Comparison of ENCODE assay signal across 13 mouse cellular contexts in the genomic region with DNA sequence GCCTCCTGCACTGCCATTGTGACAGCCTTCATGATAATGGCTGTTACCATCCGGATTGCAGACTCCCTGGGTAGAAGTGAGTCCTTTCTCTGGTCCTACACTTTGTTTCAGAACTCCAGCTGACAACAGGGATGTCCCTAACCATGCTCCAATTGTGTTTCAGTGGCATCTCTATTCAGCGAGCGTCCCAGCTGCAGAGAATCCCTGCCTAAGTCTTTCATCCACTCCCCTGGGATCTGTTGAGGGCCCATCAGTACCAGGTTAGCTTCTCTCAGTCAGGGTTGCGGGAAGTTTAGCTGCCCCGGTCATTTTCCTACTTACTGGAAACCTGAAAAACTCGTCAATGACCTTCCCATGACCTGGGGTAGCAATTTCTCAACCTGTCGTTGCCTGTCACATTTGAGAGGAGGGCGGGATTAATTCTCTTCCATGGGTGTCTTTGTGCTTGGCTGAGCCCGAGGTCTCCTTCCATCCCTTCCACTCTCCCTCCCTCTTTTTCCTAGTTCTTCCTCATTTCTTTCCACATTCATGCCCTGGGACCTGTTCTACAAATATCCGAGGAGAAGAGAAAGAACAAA.
DNase-seq lines count a peak whose midpoint lies in the region; ATAC-seq and TF ChIP-seq lines count a peak whose summit lies in the region.
"Had no signal": no experiment of that assay in that cellular context is flagged by ENCODE, and none has a peak within 500 bp of the region (broad histone marks: within the 10 kb centered on the region; RNA-seq: fewer than 3 reads in every experiment).

No protein-coding gene starts in this region.

- peaks cover 0 to 3% of the 10 kb centered on the region in 2 experiments; a peak in 2 of 4 replicates for H3K4me1 ChIP-seq in heart, embryonic 14.5 days (ENCODE audit: control insufficient read depth in 2 of 2, insufficient read depth in 2 of 2, low read length in 2 of 2)
- peaks cover 13% of the 10 kb centered on the region; the same call in 1 of the 2 replicates for H3K4me1 ChIP-seq in heart, embryonic 12.5 days (replicated peaks)
- H3K4me1 ChIP-seq in limb, embryonic 14.5 days (ENCODE audit: control insufficient read depth, insufficient read depth, low read length) = peaks cover 29% of the 10 kb centered on the region
- H3K4me1 ChIP-seq in forebrain, embryonic 12.5 days = peaks cover 5% of the 10 kb centered on the region; the same call in 1 of the 2 replicates
- H3K4me1 ChIP-seq: liver, embryonic 15.5 days had no signal

- H3K36me3 ChIP-seq in heart, embryonic 14.5 days (ENCODE audit: control insufficient read depth, insufficient read depth, low read length) = no peaks in the 10 kb centered on the region
- H3K36me3 ChIP-seq in heart, embryonic 12.5 days = no peaks in the 10 kb centered on the region
- no peaks in the 10 kb centered on the region for H3K36me3 ChIP-seq in limb, embryonic 14.5 days (ENCODE audit: control insufficient read depth, insufficient read depth, low read length)
- H3K36me3 ChIP-seq in forebrain, embryonic 12.5 days (replicated peaks) = no peaks in the 10 kb centered on the region
- H3K36me3 ChIP-seq: liver, embryonic 15.5 days; midbrain, embryonic 12.5 days had no signal

- 0 out of 2 replicates have a peak overlapping the region, but pooled peaks have one; percentile 13 for H3K4me2 ChIP-seq in heart, embryonic 14.5 days (ENCODE audit: low read length)
- no peak overlapping the region for H3K4me2 ChIP-seq in heart, embryonic 12.5 days
- H3K4me2 ChIP-seq in limb, embryonic 14.5 days (replicated peaks; ENCODE audit: low read depth, low read length, severe bottlenecking) = peak overlapping the region; percentile 26
- H3K4me2 ChIP-seq in forebrain, embryonic 12.5 days = no peak overlapping the region
- H3K4me2 ChIP-seq: liver, embryonic 15.5 days; midbrain, embryonic 12.5 days had no signal

- no peak overlapping the region for H3K27ac ChIP-seq in heart, embryonic 14.5 days (replicated peaks in 1 of 2; ENCODE audit: control insufficient read depth in 1 of 2, insufficient read depth in 1 of 2, low read depth in 2 of 2, low read length in 2 of 2)
- H3K27ac ChIP-seq in heart, embryonic 12.5 days (ENCODE audit: poor library complexity, severe bottlenecking) = no peak overlapping the region
- H3K27ac ChIP-seq in limb, embryonic 14.5 days (replicated peaks; ENCODE audit: low read depth, low read length) = peak overlapping the region; percentile 71
- no peak overlapping the region for H3K27ac ChIP-seq in forebrain, embryonic 12.5 days
- H3K27ac ChIP-seq: liver, embryonic 15.5 days; midbrain, embryonic 12.5 days had no signal

- TF ChIP-seq POLR2A in limb, embryonic 14.5 days (IDR thresholded peaks at IDR 0.05; ENCODE audit: borderline replicate concordance, extremely low read depth, insufficient read depth, insufficient read length) = no peak

- peak; percentile 23 for DNase-seq in ES-CJ7 (ENCODE audit: low read depth, low spot score)
- peak; percentile 33 for DNase-seq in kidney, adult 18-20 months
- no peak for DNase-seq in limb, embryonic 14.5 days (ENCODE audit: low spot score)
- no peak for DNase-seq in natural killer cell, adult 2 months (ENCODE audit: low spot score in 2 of 2)
- no peak for DNase-seq in thymus, postnatal 25 days
- DNase-seq: cerebellum, adult 11 months; layer of hippocampus, postnatal 36 days; right cerebral cortex, postnatal 4 days had no signal

- ATAC-seq in heart, embryonic 14.5 days (ENCODE audit: insufficient number of reproducible peaks, insufficient read depth, low FRiP score, low read depth) = no peak
- ATAC-seq in heart, embryonic 12.5 days (ENCODE audit: insufficient number of reproducible peaks, low FRiP score) = no peak
- ATAC-seq in limb, embryonic 14.5 days (ENCODE audit: low FRiP score, low read depth) = 0 out of 2 replicates have a peak, but pooled peaks have one; percentile 13
- ATAC-seq in forebrain, embryonic 12.5 days (ENCODE audit: low FRiP score) = no peak

- no peaks in the 10 kb centered on the region for H3K27me3 ChIP-seq in heart, embryonic 14.5 days (ENCODE audit: control insufficient read depth, insufficient read depth, low read length)
- no peaks in the 10 kb centered on the region for H3K27me3 ChIP-seq in heart, embryonic 12.5 days (replicated peaks)
- no peaks in the 10 kb centered on the region for H3K27me3 ChIP-seq in limb, embryonic 14.5 days (ENCODE audit: control insufficient read depth, insufficient read depth, low read length)
- H3K27me3 ChIP-seq in forebrain, embryonic 12.5 days = 0 out of 2 replicates have a peak, but pooled peaks cover 4% of the 10 kb centered on the region
- H3K27me3 ChIP-seq: midbrain, embryonic 12.5 days had no signal

- H3K9ac ChIP-seq in heart, embryonic 14.5 days (ENCODE audit: low read length) = no peak overlapping the region
- H3K9ac ChIP-seq in heart, embryonic 12.5 days = no peak overlapping the region
- H3K9ac ChIP-seq in limb, embryonic 14.5 days (ENCODE audit: low read depth, low read length, severe bottlenecking) = no peak overlapping the region
- H3K9ac ChIP-seq in forebrain, embryonic 12.5 days = no peak overlapping the region
- H3K9ac ChIP-seq: liver, embryonic 15.5 days; midbrain, embryonic 12.5 days had no signal

- 49% methylated on average over 10 of the region's 10 CpGs for WGBS in heart, embryonic 14.5 days
- 45% methylated on average over 10 of the region's 10 CpGs for WGBS in heart, embryonic 12.5 days
- WGBS in limb, embryonic 14.5 days = 41% methylated on average over 10 of the region's 10 CpGs
- WGBS in forebrain, embryonic 12.5 days = 61% methylated on average over 10 of the region's 10 CpGs

- no peak overlapping the region for H3K4me3 ChIP-seq in heart, embryonic 14.5 days (ENCODE audit: control insufficient read depth in 1 of 2, insufficient read depth in 1 of 2, low read depth in 1 of 2, low read length in 2 of 2)
- H3K4me3 ChIP-seq in heart, embryonic 12.5 days = no peak overlapping the region
- H3K4me3 ChIP-seq in limb, embryonic 14.5 days (replicated peaks; ENCODE audit: low read length) = no peak overlapping the region
- no peak overlapping the region for H3K4me3 ChIP-seq in forebrain, embryonic 12.5 days (replicated peaks)
- H3K4me3 ChIP-seq: liver, embryonic 15.5 days; midbrain, embryonic 12.5 days had no signal

- peaks cover 3% of the 10 kb centered on the region; the same call in 1 of the 2 replicates for H3K9me3 ChIP-seq in heart, embryonic 14.5 days (ENCODE audit: control insufficient read depth, low read length)
- peaks cover 5% of the 10 kb centered on the region; the same call in 1 of the 2 replicates for H3K9me3 ChIP-seq in heart, embryonic 12.5 days (replicated peaks)
- H3K9me3 ChIP-seq in limb, embryonic 14.5 days (ENCODE audit: control insufficient read depth, low read length) = 0 out of 2 replicates have a peak, but pooled peaks cover 3% of the 10 kb centered on the region
- H3K9me3 ChIP-seq in forebrain, embryonic 12.5 days = no peaks in the 10 kb centered on the region
- H3K9me3 ChIP-seq: liver, embryonic 15.5 days; midbrain, embryonic 12.5 days had no signal

Comparison
In these comparisons a context has a peak if more than half of its experiments do, and no peak if none do; other contexts are left out.
1. H3K4me2 ChIP-seq: peak in heart, embryonic 14.5 days (single experiment) and limb, embryonic 14.5 days (single experiment); none in heart, embryonic 12.5 days (single experiment) and forebrain, embryonic 12.5 days (single experiment).
2. DNase-seq: peak in ES-CJ7 (single experiment) and kidney, adult 18-20 months (single experiment); none in limb, embryonic 14.5 days (single experiment), natural killer cell, adult 2 months (0 of 2) and thymus, postnatal 25 days (single experiment).